Mouse (Mus musculus) right cerebral cortex, postnatal 4 days (tissue): ENCODE measurements around the gene Chpf2.
"Not testable (repeated sequence)": the region's sequence is repeated elsewhere in the genome, so short reads cannot be mapped to it uniquely, and the experiment has no call there.

Source experiments
- DNase-seq: peaks from one replicate; pipeline ENCODE4 v3.0.0-alpha.2; 2022

Chpf2 gene

DNA sequence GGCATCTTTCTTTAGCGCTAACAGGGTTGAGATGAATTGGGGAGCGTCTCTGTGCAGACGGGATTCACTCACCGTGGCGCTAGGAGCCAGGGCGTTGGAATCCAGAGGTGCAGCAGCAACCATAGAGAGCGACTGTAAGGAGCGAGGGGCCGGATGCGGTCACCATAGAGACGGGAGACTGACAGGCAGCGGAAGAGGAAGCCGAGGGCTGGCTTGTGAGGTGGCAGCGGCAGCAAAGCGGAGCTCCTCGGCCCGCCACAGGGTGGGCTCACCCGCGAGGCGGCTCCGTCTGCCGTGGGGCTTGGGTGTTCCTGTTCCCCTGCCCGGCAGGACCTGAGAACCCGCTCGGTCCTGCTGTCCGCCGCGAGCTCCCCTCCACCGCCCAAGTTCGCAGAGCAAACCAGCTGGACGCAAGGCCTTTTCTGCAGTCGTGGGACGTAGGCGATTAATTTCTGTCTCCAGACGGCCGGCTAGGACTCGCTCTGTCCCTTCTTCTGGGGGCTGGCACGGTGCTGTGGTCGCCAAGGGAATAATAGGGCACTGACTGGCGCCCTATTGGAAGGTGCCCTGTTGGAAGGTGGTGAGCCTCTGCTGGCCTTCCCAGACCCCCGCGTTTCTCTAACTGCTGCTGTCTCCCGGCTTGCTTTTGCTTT lies at the start of gene Chpf2:
Chpf2 (plus strand) TSS at position 195 of the 653 bp plus-strand sequence.
- DNase-seq: peak; percentile 81

GRCm38 (mm10) chr5:24537618-24538017 lies 48.9 kb upstream of the Chpf2 start:
- DNase-seq: no peak

- DNase-seq: no peak
Observed at GRCm38 (mm10) chr5:24539571-24540296, 46.8 kb upstream of the Chpf2 start.

GRCm38 (mm10) chr5:24540387-24541143 lies 46.0 kb upstream of the Chpf2 start, which contains the start of gene Asb10:
Gene Asb10 (minus strand): TSS chr5:24540978.
- no peak for DNase-seq

- DNase-seq: no peak
Observed at GRCm38 (mm10) chr5:24541144-24541569, 45.4 kb upstream of the Chpf2 start.

DNA sequence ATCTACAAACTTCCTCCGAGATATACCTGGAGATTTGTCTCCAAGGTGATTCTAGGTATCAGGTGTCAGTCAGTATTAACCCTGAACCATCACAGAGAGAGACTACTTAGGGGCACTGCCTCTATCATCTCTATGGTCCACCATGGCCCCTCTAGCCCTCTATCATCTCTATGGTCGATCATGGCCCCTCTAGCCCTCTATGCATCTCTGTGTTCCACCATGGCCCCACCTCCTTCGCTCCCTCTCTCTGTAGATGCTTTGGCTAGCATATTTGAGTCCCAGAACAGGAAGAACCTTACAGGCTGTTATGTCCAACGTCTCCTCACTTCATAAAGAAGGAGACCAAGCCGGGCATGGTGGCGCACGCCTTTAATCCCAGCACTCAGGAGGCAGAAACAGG lies 43.9 kb upstream of the Chpf2 start:
- DNase-seq: no peak

GRCm38 (mm10) chr5:24550598-24551316 lies 35.8 kb upstream of the Chpf2 start:
- peak; percentile 80 for DNase-seq

GRCm38 (mm10) chr5:24551317-24551688 lies 35.2 kb upstream of the Chpf2 start:
- no peak for DNase-seq

DNA sequence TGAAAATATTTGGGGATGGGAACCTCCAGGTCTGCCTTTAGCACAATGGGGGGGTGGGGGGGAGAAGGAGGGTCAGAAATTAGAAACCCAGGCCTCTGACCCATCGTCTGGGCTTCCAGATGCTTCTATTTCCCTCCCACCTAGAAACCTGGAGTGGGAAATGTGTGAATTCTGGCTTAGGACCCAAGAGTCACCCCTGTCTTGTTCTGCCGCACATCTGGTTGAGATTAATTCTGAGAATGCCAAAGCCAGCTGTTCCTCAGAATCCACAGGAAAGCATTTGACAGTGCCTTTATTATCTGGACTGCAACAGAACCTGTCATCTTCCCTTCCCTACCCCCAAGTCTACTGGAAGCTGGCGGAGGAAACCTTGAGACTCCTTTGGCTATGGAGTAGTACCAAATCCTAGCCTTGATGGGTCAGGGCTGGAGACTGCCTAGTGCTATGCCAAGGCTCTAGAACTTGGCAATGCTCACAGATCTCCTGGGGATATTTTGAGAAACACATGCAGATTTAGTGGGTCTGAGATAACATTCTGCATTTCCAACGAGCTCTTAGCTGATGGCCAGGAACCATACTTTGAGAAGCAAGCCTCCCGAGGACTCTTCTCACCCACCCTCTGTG lies 32.8 kb upstream of the Chpf2 start:
- no peak for DNase-seq

DNA sequence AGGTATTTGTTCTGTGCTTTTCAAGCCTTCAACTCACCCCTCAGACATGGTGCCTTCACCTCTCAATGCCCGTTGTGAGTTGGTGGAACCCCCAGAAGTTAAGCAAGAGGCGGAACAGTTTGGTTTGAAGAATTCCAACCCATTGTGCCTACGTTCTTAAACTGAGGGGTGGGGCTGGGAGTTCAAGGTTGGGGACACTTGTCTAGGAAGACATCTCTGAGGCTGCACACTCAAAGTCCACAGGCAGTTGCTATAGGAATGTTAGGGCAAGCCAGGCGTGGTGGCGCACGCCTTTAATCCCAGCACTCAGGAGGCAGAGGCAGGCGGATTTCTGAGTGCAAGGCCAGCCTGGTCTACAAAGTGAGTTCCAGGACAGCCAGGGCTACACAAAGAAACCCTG lies 31.2 kb upstream of the Chpf2 start:
- not testable (repeated sequence) for DNase-seq

DNA sequence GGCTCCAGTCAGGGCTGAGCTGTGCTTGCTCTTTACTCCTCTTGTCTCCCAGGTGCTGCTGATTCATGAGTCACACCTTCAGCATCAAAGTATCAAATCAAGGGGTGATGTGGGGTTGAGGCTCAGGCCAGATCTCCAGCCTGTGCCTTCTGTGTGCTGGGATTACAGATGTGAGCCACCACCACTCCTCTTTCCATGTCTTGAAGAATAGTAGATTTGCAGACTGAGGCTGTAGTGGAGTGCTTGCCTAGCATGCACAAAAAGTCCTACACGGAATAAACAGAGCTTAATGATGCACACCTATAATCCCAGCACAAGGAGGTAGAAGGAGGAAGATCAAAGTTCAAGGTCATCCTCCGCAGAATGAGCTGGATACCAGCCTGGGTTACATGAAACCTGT lies 29.8 kb upstream of the Chpf2 start, which contains the start of gene 4931409K22Rik:
4931409K22Rik (minus strand) TSS at position 101 of the 400 bp plus-strand sequence.
- DNase-seq: no peak

GRCm38 (mm10) chr5:24575948-24576347 lies 10.6 kb upstream of the Chpf2 start:
- no peak for DNase-seq

GRCm38 (mm10) chr5:24576801-24577182 lies 9.7 kb upstream of the Chpf2 start:
- no peak for DNase-seq

GRCm38 (mm10) chr5:24577183-24577929 lies 9.2 kb upstream of the Chpf2 start, which contains the start of gene Abcf2:
Gene Abcf2 (minus strand): TSS chr5:24577467.
- DNase-seq: peak; percentile 100

- DNase-seq: no peak
Observed at GRCm38 (mm10) chr5:24578109-24578963, 8.2 kb upstream of the Chpf2 start.

- DNase-seq: no peak
Observed at GRCm38 (mm10) chr5:24586106-24586505, 435 bp upstream of the Chpf2 start.

GRCm38 (mm10) chr5:24587200-24587577 lies 648 bp downstream of the Chpf2 start:
- DNase-seq: no peak

DNA sequence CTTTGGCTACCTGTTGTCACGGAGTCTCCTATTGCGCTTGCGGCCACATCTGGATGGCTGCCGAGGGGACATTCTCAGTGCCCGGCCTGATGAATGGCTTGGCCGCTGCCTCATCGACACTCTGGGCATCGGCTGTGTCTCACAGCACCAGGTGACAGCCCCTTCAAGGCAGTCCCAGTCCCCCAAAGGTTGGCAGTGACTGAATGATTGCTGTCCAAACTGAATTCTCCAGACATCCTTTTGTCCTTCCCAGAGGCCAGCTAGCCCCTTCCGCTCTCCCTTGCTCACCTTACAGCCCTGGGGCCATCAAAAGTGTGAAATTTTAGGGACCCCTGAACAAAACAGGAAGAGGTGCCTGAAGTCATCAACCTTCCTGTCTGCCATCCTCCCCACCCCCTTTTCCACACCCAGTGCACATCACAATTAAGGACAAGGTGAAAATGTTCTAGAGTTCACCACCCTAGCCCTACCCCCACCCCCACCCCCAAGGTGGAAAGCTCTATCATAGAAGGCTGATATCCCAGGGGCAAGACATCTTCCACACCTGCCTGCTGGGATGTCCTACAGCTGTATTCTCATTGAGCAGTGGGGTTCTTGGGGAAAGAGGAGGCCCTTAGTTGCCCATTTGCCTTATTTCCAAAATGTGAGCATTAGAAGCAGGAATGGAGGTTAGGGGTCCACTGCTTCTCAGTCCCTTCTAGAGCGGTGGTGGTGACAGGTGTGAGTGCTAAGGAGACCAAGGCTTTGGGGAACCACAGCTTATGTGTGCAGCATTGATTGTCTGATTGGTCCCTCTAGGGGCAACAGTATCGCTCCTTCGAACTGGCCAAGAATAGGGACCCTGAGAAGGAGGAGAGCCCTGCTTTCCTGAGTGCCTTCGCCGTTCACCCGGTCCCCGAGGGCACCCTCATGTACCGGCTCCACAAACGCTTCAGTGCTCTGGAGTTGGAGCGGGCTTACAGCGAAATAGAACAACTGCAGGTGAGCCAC lies 3.3 kb downstream of the Chpf2 start:
- no peak for DNase-seq

DNA sequence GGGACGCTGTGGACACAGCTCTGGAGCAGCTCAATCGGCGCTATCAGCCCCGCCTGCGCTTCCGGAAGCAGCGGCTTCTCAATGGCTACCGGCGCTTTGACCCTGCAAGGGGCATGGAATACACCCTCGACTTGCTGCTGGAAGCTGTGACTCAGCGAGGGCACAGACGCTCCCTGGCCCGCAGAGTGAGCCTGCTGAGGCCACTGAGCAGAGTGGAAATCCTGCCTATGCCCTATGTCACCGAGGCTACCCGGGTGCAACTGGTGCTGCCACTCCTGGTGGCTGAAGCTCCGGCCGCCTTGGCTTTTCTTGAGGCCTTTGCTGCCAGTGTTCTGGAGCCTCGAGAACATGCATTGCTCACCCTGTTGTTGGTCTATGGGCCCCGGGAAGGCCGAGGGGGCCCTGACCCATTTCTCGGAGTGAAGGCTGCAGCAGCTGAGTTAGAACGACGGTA lies 4.8 kb downstream of the Chpf2 start:
- DNase-seq: no peak
